Mouse (Mus musculus): ENCODE measurements around the gene Ccdc191. TPM values are rescaled to one million over a fixed set of nuclear protein-coding genes. Genes with fewer than 3 reads are reported as not detected.
A peak's percentile ranks its signal among the peaks of the same experiment; 100 is the strongest.

Gene Ccdc191
- total RNA-seq, 1 experiment from 2014 or later: 10.7 TPM

DNA sequence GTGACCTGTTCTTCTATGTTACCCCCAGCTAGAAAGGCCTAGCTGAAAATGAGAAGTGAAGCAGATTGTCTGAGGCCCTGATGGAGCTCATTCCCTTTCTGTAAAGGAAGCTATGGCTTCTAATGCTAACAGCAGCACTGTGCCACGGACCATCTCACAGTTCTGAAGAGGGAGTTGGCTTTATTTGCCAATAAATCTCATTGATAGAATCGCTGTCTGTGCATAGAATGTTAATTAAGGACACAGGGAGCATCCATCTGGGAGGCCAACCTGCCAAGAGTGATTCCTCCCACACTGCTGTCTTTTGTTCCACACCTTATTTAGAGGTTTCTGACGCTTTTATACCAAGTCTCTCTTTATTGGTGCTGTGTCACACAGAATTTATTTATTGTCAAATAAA is 41.9 kb downstream of the Ccdc191 start:
- DNase-seq: no peak

DNA sequence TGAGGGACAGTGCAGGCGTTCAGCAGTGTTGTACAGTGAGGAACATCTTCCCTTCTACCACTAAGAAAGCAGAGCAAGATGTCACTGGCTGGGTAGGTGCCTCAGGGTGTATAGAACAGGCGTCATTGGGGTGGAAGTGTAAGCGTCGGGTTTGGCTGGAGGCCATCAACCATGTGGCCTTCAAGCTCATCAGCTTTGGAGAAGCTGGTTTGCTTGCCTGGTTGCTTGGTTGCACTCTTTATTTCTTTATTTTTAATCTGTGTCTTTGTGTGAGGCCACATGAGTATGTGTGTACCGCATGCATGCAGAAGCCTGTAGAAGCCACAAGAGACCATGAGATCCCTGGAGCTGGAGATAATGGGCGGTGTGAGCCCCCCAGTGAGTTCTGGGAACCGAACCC is 42.7 kb downstream of the Ccdc191 start:
- DNase-seq: no peak

DNA sequence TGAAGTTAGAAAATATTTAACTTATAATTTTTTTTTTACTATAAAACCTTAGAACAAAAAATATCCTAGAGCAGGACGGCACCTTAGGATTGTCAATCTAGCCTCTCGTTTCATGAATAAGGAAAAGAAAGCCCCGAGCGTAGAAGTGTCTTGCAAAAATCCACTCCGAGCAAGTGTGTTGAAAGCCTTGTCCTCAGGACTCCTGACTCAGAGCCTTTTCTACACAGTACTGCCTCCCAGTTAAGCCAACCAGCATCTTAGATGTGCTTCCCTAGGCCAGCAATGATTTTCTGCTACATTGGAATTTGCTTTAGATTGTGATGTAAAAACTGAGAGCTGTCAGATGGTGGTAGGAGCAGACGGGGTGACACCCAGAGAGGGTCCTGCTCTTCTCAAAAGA is 43.4 kb downstream of the Ccdc191 start:
- no peak for DNase-seq

DNA sequence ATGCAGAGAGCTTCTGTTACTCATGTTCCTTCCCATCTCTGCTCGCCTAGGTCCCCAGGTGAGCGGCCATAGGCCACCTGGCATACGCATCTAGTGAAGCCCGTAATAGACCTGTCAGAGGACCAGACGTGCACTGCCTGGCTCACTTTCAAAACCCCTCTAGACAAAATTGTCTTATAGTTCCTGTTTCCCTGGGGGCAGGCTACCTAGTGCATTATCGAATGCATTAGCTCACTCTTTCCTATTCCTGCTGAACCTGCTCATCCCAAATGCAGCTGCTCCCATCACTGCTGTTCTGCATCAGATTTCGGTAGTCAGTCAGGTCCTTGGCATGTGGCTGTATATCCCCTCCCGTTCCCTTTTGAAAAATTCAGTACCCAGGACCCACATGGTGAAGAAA is 45.3 kb downstream of the Ccdc191 start:
- no peak for DNase-seq

DNA sequence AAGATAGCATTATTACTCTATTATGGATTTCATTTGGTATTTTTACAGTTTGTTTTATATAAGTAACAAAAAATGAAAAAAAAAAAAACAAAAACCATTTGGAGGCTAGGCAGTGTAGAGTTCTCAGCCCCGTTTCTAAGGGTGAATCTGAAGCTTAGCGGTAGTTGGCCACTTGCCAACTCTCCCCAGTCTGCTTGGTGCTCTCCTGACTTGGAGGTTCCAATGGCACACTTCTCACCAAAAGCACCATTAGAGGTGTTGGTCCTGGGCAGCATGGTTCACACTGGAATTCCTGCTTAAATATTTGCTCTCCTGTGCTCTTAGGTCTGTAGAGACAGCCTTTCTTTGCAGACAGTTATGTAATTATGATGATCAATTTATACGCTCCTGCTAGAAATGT is 45.8 kb downstream of the Ccdc191 start:
- no peak for DNase-seq

DNA sequence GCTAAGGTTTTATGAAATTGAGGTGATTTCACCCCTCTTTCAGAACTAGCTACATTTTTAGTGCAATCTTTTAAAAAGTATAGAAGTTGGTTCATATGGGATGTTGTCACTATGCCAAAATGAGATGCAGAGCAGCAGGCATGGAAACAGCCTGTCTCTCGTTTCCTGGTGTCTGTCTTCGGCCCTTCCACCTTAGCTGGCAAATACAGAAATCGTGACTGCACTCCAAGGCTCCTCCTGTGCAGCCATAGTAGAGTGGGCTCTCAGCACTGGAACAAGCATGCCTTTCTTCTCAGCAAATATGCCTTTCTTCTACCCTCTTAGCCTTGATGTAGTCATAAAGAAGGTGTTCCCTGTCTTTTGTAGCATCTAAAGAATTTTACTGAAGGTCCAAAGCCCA is 46.3 kb downstream of the Ccdc191 start:
- no peak for DNase-seq

DNA sequence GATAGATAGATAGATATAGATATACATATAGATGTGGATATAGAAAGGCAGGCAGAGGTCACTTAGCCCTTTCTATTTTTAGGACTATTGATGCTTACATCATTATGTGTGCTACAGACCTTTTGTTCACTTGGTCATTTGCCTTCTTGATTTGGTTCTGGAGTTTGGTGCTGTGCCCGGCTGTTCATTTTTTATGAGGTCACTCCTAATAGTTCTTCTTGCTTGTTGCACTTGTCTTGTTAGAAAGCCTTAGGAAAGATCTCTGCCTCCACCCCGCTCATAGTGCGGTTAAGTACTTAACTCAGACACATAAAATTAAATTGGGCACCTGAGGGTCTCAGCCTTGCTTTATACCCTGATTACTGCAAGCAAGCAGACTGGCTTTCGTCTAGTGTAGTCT is 51.2 kb downstream of the Ccdc191 start:
- no peak for DNase-seq

DNA sequence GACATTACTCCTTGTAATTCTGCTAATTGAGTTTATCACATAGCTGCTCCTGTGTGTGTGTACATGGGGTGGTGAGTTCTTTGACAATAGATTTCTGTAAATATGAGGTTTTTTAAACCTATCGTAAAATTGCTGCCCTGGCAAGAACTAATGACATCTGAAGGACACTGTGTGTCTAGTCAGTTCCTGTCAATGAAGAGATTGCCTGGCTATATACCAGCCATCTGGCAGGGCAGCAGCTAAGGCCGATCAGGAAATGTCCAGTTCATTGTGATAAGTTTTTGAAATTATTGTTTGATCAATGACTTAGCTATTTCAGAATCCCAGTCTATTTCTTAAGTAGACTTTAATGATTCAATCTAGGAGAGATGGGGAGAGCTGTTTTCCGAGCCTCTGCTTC is 55.8 kb downstream of the Ccdc191 start:
- DNase-seq: no peak

DNA sequence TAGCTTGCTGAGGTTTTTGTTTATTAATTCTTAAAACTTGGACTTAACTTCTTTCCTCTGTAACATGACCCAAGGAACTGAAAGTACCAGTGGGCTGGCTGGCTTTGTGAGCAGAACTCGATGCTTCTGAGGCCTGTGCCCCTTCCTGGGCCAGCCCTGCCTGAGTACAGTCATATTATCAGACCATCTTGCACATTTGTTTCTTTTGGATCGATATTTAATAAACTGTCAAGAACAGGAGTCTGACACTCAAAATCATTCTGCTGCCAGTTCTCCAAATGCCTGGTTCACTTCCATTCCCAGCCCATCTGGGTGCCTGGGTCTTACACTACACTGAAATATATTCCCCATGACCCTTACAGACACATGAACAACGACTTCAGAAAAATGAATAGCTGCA is 56.3 kb downstream of the Ccdc191 start:
- no peak for DNase-seq

DNA sequence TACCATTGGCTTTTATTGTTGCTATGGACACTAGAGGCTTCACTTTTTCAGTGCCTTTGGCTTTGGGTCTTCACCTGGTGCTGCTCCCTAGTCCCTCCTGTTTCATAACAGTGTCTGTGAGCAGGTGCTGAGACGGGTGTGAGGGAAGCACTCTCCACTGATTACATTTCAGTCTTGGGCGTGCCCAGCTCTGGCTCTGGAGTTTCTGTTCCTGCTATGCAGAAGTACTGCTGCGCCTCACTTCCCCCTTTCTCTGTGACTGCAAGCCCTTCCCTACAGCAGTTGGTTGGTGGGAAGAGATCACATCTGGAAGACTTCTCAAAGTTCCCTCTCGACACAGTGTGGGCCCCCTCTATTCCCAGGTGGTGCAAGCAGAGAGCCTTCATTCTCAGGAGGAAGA is 62.0 kb downstream of the Ccdc191 start:
- no peak for DNase-seq

DNA sequence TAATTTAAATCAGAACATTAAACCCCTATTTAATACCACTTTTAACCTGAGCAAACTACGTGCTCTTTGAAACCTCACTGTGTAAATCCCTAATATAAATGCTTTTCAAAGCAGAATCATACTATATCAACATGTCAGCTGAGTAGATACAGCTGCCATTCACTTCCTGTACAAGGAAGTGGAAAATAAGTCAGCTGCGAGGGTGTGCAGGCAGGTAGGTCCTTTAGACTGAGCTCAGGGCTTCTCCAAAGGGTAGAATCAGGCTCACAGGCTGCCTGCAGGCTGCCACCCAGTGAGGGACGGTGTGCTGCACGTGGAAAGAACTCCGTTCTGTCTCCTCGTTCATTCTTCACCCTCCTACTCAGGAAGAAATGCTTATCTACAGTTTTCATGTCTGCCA is 65.3 kb downstream of the Ccdc191 start:
- no peak for DNase-seq

DNA sequence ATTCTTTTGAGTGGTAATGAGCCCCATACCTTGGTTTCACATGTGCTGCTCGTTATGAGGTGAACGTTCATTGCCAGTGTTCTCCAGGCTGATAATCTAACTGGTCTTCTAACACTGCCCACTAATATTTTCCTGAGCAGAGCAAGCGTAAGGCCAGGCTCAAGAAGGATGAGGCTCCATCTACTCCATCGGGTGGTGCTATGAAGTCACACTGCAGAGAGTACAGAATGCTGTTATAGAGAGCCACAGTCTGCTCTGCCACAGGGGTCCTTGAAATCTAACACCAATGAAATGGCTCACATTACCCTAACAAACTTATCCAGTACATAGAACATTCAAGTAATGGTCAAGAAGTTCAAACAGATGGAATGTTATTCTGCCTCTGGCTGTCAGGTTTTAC is 68.4 kb downstream of the Ccdc191 start:
- no peak for DNase-seq

DNA sequence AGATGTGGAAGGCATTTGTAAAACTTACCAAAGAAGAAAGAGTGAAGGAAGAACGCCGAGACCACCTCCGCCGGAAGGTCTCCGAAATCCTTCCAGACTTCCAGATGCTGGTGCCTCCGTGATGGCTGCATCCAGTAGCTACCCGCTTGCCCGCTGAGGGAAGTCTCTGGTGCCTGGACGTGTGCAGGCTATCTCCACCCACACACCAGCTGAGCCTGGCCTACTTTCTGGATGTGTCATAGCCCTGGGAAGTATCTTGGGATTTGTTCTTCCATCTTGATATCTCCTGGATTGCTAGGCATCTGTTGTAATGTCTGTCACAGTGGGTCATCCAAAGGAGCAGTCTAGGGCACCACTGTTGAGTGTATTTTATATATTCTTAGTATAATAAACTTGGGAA is 73.7 kb downstream of the Ccdc191 start:
- no peak for DNase-seq

DNA sequence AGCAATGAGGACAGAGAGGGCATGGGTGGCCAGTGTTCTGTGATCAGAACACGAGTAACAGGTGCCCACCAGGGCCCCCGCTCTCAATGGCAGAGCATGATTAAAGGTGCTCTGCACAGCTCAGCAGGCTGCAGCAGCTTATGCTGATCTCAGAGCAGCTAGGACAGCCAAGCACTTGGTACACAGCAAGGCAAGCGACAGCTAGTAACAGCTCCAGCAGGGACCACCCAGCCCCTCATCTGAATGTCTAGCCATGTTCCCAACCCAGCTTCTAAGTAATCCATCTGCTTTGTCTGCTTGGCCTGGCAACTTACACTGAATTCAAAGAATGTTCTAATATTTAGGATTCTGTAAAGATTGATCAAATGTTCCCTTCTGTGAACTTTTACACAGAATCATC is 74.2 kb downstream of the Ccdc191 start:
- no peak for DNase-seq

DNA sequence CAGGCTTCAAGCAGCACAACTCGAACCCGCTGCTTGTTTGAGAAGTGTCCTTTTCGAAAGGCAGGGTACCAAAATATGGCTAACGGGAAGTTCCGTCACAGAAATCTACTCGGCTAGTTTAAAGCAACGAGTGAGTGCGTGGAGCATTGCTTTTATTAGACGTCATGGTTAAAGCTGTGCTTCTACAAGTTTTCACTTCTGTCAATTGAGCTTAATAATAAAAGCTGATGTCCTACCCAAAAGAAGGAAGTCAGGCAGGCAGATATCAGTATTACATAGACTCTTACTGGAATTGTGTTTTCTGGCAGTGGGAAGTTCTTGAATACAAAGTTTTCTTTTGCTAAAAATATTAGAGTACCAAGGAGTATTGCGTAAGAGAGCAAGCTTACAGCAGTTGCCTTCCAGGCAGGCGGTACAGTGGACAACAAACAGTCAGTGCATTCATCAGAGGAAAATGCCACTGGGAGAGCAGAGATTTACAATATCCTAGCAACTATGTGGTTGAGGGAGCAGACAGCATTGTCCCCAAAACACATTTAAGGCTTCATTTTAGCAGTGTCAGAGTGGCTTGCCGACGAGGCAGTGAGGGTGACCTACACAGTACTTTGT is 76.3 kb downstream of the Ccdc191 start:
- no peak for DNase-seq

DNA sequence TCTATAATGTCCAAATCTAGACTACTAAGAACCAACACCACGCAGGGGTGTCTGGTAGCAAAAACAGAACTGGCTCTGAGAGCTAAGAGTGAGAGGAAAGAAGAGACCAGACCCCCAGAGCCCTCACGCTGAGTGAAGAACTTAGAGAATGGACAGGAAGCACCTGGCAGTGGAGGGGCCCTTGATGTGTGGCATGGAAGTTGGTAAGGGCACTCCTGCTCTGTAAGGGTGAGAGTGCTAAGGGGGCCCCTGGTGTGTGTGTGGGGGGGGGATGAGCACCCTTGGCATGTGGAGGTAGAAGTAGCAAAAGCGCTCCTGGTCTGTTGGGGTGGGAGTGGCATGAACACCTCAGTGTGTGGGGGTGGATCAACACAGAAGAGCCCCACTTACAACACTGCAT is 80.8 kb downstream of the Ccdc191 start:
- DNase-seq: no peak

DNA sequence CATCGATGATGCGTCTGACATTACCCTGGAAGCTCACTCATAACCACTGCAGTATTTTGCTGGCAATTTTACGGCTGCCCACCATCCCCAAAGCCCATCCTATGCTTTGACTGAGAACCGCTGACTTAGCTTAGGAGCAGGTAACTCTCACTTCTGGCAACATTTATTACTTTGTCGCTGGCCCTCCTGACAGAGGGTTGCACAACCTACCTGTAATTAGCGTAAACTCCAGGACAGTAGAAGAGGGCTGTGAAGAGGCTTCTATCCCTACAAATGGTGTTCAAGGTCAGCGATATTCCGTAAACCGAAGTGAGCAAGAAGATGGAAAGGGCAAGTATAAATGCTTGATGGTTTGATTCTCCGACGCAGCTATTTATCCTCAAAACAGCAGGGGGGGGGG is 81.6 kb downstream of the Ccdc191 start:
- DNase-seq: no peak

DNA sequence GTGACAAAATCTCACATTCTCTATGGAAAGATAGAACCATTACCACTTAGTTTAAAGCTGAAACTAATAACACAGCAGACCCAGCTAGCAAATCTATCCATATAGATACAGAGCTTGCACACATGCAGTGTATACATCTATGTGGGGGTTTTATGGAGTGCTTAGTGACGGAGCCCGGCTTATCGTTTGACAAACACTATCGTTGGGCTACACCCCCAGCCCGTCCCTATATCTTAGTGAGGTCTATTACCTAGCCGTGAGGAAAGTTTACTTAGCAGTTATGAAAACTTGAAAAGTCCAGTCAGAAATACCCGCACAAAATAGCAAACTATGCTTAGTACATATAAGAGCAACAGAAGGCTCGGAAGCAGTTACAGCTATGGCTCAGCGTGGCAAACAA is 82.1 kb downstream of the Ccdc191 start:
- DNase-seq: no peak

DNA sequence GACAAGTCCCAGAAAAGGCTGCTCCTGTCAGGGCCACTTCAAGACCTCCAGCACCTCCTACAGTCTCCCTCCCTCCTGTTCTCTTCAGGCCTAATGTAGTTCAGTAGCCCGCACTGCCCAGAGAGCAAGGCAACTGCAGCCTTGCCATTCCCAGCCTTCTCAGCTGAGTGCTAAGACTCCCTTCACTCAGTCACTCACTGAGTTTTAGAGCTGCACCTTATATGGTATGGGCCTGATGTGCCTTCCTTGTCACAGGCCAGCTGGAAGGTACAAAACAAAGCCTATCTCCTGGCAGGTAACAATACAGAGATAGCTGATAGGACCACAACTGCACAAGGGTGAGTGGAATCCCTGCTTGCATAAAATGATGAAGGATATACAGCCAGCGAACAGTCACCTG is 82.8 kb downstream of the Ccdc191 start:
- DNase-seq: no peak

DNA sequence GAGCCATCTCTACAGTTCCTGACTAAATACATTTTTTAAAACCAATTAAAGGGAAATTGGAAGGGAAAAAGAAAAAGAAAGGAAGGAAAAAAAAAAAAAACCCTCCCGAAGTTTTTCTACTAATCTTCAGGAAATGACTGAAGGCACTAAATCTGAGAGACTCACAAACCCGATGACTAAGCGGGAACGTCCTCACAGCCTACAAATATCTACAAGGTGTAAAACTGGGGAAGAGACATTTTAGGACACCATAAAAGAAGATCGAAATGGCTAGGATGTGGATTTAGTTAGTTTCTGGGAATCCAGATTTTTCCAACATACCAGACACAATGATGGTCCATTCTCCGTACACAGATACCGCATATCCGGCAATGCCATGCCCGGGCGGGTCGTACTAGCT is 83.5 kb downstream of the Ccdc191 start:
- no peak for DNase-seq

DNA sequence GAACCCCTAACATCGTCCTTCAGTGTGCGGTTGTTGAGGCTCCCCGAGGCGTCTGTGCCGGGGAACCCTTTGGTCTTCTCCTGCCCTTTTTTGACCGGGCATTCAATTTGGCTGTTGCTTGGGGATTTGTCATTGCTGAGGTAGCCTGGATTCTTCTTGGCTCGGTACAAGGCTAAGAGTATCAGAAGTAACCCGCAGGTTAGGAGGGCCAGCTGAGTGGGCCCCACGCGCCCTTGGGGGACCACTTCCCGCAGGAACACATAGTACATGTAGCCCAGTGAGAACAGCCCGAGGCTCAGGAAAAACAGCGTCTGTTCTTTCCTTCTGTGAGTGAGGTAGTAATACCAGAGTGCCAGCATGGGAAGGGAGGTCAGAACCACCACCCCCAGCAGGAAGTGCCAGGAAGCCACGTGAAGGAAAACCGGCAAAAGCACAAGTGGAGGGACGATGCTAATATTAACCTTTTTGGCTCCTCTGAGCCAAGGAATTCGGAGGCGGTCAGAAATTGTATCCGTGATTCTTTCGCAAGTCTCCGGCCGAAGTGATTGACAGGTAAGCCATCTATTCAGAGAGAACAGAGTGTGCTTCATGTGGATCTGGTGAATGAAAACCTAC is 84.1 kb downstream of the Ccdc191 start:
- DNase-seq: no peak

DNA sequence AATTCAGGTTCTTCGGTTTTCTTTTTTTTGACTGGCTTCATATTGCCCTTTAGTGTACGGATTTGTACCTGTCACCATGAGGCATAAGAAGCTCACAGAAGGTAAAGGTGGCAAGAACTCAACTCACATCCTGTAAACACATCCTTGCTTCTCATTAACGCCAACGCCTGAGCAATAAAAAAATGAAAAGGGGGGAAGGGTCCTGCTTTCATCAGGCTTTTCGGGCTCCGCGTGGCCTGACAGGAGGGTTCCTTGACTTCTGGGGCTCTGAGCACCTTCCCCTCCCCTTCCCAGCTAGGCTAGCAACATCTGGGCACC is 89.4 kb downstream of the Ccdc191 start:
- no peak for DNase-seq

DNA sequence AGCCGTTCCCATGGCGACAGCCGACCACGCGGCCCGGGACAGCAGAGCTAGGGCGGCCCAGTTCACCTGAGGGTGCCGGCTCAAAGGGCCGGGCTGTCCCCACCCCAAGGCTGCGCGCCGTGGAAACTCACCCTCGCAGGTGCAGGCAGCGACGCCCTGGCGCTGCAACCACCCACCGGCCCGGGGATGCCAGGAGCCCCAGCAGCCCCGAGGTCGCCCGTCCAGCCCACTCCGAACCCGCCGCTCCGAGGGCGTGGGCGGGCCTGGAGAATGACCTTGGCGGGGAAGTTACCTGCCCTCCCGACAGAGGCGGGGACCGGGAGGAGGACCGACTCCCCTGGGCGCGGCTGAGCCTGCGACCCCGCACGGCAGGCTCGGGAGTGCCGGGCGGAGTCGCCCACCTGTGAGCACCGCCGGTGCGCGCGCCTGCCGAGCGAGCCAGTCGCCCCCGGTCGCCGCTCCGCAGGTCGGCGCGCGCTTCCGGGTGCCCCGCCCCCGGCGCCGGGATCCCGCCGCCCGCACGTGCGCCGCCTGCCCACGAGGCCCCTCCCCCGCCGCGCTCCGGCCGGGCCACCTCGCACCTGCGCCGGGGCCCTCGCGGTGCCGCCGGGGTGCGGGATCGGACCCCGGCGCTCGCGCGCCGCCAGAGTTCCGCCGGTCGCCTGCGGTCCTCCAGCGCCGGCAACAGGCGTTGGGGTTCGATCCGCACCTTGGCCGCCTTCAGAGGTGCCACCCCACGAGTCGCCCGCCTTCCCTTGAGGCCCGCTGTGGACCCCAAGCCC is 89.9 kb downstream of the Ccdc191 start, which contains the start of gene Zdhhc23:
Gene Zdhhc23, minus strand, starts transcription at position 464 of the 782 bp plus-strand sequence.
- peak; percentile 57 for DNase-seq

DNA sequence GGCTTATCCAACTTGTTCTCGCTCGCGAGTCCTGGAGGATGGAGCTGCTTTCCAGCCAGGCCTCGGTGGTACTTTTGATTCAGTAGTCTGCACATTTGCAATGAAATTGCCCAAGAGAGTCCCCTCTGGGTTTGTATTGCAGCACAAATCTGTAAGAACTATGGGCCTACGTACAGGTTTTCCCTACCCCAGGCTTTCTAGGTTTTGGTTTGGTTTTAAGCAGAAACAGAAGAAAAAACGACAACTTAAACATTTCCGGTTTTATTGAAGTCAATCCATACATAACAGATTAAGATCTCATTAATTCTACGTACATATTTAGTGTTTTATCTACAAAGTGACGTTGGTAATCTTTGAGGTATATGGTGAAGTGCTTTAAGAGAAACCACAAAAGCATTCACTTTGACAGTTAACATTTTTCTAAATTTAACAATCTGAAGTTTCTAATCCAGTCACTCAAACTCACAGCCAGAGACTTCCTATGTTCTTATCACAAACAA is 90.6 kb downstream of the Ccdc191 start:
- no peak for DNase-seq
